Mouse (Mus musculus): ENCODE measurements around the gene Vmn2r11. TPM values are rescaled to one million over a fixed set of nuclear protein-coding genes. Genes with fewer than 3 reads are reported as not detected.
"Not testable (repeated sequence)": the region's sequence is repeated elsewhere in the genome, so short reads cannot be mapped to it uniquely, and the experiment has no call there.

The Vmn2r11 gene
- total RNA-seq (2021) (not detected), polyA plus RNA-seq (2012; rRNA removed) (not detected in 2 replicates)
- long read RNA-seq = 0 reads

GRCm38 (mm10) chr5:109059469-109059868 is at the start of gene Vmn2r11:
Vmn2r11 (minus strand) TSS chr5:109059569.
- not testable (repeated sequence) for DNase-seq

DNA sequence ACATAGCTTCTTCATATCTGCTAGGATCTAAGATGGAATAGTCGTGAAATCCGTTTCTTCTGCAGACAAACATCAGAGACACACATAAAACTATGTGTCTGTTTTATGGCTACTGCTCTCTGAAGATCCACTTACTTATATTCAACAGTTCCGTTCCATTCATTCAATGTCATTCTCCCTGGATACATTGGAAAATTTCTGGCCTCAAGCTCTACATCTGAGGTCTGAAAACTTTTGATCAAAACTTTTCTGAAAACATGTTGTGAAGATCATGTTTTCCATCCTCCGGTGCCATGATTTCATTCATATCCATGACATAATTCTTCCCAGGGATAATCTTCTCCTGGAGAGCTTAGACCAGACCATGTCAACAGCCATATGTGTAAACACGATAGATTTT is 38.5 kb upstream of the Vmn2r11 start, which contains the start of gene Vmn2r12:
Gene Vmn2r12 (minus strand): TSS at position 101 of the 400 bp plus-strand sequence.
- not testable (repeated sequence) for DNase-seq

DNA sequence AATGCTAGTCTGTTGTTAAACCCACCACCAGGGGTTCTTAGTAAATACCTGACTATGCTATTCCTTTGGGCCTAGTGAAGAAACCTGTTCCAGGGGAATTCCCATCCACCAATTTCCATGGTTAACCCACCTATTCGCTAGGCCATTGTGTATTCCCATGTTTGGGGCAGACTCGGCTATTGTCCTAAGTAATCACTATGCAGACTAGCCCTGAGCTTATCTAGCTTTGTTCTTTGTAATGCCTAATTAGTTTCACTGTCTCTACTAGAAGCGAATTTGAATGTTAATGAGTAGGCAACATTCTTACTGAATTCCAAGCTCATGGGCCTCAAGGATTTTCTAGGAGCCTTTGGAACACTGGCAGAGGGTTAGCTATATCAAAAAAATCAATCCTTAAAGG is 37.1 kb upstream of the Vmn2r11 start:
- DNase-seq = not testable (repeated sequence)

GRCm38 (mm10) chr5:109072016-109072415 is 12.6 kb upstream of the Vmn2r11 start:
- DNase-seq = peak; percentile 5

- peak; percentile 38 for DNase-seq
Measured at GRCm38 (mm10) chr5:109055286-109055685, 4.1 kb downstream of the Vmn2r11 start.

GRCm38 (mm10) chr5:109032591-109032990 is 26.8 kb downstream of the Vmn2r11 start:
- DNase-seq = peak; percentile 18

GRCm38 (mm10) chr5:109006427-109006826 is 52.9 kb downstream of the Vmn2r11 start, which contains the start of gene Vmn2r10:
Vmn2r10 (minus strand) TSS chr5:109006527.
- not testable (repeated sequence) for DNase-seq

Other genes starting within 250 kb of the Vmn2r11 start
- not detected for gene Vmn2r9, start 207.0 kb downstream of the Vmn2r11 start, total RNA-seq (2021)
- gene Vmn2r9, start 207.0 kb downstream of the Vmn2r11 start, polyA plus RNA-seq (2012; rRNA removed) = not detected in 2 replicates
- gene Vmn2r10, start 53.0 kb downstream of the Vmn2r11 start, total RNA-seq (2021) = not detected
- gene Vmn2r10, start 53.0 kb downstream of the Vmn2r11 start, polyA plus RNA-seq (2012; rRNA removed) = not detected in 2 replicates
- gene Vmn2r12, start 38.4 kb upstream of the Vmn2r11 start, total RNA-seq (2021) = not detected
- gene Vmn2r12, start 38.4 kb upstream of the Vmn2r11 start, polyA plus RNA-seq (2012; rRNA removed) = not detected in 2 replicates
- gene Vmn2r13, start 132.6 kb upstream of the Vmn2r11 start, total RNA-seq (2021) = under 1 TPM; 0.07 to 0.12 TPM
- gene Vmn2r13, start 132.6 kb upstream of the Vmn2r11 start, polyA plus RNA-seq (2012; rRNA removed) = 0.04 TPM in 1 of 2 replicates, not detected in the other
- gene Vmn2r14, start 165.1 kb upstream of the Vmn2r11 start, total RNA-seq (2021) = not detected
- gene Vmn2r14, start 165.1 kb upstream of the Vmn2r11 start, polyA plus RNA-seq (2012; rRNA removed) = not detected in 2 replicates
- gene Vmn2r15, start 238.1 kb upstream of the Vmn2r11 start, total RNA-seq (2021) = not detected
- not detected in 2 replicates for gene Vmn2r15, start 238.1 kb upstream of the Vmn2r11 start, polyA plus RNA-seq (2012; rRNA removed)